Mouse (Mus musculus) thymus, adult 18-20 months (tissue): ENCODE measurements at regions not wholly inside any gene's neighbourhood (a gene's known extent, or its start where the extent isn't known, plus 50 kb on each side); places are given as distances from the start of the nearest gene placed in this dataset.
"Not testable (repeated sequence)": the region's sequence is repeated elsewhere in the genome, so short reads cannot be mapped to it uniquely, and the experiment has no call there.

ENCODE experiments used
- DNase-seq, 2 experiments: peaks; one replicate each; pipeline ENCODE4 v3.0.0; 2022; ENCODE audit warnings: mixed read lengths in 2 of 2

- DNase-seq: no peak
Measured at GRCm38 (mm10) chr17:42956588-42956987, 59.8 kb upstream of the Tnfrsf21 start.

DNA sequence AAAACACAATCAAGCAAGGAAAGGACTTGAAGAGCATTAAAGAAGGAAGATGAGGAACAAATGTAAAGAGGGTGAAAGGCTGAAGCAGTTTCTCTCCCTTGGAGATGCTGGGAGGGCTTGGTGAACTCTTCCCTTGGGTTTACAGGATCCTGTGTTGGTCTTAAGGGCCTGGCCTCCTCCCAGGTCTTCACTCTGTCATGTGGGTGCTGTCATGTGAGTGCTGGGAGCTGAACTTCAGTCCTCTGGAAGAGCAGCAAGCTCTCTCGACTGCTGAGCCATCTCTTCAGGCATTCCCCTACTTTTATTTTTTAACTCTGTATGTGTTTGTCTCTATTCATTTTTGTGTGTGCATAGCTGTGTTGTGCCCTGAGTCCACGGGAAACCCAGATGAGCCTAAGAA lies 61.6 kb upstream of the Tnfrsf21 start:
- no peak for DNase-seq

DNA sequence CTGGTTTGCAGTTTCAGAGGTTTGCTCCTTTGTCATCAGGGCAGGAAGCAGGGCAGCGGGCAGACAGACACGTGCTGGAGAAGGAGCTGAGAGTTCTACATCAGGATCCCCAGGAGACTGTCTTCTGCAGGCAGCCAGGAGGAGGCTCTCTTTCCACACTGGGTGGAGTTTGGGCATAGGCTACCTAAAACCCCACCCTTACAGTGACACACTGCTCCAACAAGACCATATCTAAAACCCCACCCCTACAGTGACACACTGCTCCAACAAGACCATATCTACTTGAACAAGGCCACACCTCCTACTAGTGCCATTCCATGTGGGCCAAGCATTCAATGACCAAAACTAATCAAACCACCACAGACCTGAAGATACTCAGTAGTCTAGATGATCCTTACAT lies 68.0 kb upstream of the Cd2ap start:
- no peak for DNase-seq

DNA sequence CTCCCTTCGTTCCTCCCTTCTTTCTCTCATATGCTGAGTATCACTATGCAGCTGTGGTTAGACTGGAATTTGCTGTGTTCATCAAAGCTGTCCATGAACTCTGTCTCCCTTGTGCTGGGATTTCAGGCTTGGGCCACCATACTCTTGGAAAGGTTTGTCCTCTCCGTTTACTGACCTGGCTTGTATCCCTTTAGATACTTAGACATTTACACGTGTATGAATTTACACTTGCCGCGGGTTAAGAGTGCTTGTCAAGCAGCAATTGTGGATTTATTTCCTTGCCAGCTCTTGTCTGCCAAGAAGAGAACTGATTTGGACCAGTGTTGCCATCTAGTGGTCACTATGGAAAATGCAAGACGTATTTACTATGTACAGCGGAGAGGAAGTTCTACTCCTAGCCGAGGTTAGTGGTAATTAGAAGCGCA lies 66.8 kb upstream of the Cd2ap start:
- DNase-seq: peak in 1 of 2 experiments; percentile 17

- no peak for DNase-seq
Measured at GRCm38 (mm10) chr17:42939476-42939875, 63.0 kb upstream of the Cd2ap start.

- DNase-seq: no peak
Measured at GRCm38 (mm10) chr17:42938579-42938978, 62.1 kb upstream of the Cd2ap start.

- not testable (repeated sequence) for DNase-seq
Measured at GRCm38 (mm10) chr17:42937480-42937879, 61.0 kb upstream of the Cd2ap start.

- DNase-seq: no peak
Measured at GRCm38 (mm10) chr17:42934068-42934467, 57.6 kb upstream of the Cd2ap start.

DNA sequence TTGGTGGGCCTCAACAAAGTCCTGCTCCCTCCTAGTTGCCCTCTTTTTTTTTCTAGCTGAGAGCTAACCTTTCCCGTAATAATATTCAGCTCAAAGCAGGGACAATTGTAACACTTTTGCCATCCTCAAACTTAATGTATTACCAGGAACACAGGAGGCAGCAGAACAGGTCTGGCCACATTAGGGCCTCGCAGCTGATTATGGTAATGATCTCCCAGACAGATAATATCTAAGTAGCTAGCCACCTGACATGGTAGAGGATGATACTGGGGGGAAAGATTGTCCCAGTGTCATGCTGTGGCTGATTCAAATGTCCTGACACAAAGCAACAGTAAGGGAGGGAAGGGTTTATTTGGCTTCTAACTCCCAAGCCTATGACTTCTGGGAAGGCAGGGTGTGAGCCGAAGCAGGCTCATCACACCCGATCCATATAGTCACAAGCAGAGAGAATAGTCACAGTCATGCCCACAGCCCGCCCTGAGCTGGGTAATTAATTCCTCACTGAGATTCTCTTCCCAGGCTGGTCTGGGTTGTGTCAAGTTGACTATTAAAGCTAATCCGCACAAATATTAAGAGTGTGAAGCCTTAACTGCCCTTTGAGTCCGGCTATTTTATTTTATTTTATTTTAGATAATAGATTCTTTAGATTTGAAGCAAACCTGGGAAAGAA lies 57.0 kb upstream of the Cd2ap start:
- DNase-seq: no peak

DNA sequence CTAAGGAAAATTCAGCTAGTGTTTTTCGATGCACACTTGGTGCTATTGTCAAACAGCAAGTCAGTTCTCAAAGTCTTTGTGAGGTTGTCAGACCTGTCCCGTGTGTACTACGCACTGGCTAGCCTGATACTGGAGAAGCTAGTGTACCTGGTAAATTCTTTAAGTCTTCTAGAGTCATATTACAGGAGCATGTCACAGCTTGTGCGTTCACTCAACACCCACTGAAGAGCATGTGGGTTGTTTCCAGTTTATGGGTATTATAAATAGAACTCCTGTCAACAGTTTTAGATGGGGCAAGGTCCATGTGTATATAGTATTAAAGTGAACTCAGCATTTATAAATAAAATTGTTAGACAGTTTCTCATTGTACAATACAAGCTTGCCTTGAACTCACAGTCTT lies 50.9 kb upstream of the Cd2ap start:
- DNase-seq: no peak
